Mouse (Mus musculus) liver, postnatal 0 days (tissue): ENCODE data around the gene Zfp804a.

Source experiments
- CTCF ChIP-seq: sonication (generic); IDR thresholded peaks from 2 replicates; pipeline ENCODE4 v1.5.1; 2016; ENCODE audit warnings: antibody characterized with exemption, low read depth
- EP300 ChIP-seq: IDR thresholded peaks from 2 replicates; pipeline ENCODE4 v1.6.1; 2016; ENCODE audit warnings: antibody characterized with exemption, low read depth, mild to moderate bottlenecking

DNA sequence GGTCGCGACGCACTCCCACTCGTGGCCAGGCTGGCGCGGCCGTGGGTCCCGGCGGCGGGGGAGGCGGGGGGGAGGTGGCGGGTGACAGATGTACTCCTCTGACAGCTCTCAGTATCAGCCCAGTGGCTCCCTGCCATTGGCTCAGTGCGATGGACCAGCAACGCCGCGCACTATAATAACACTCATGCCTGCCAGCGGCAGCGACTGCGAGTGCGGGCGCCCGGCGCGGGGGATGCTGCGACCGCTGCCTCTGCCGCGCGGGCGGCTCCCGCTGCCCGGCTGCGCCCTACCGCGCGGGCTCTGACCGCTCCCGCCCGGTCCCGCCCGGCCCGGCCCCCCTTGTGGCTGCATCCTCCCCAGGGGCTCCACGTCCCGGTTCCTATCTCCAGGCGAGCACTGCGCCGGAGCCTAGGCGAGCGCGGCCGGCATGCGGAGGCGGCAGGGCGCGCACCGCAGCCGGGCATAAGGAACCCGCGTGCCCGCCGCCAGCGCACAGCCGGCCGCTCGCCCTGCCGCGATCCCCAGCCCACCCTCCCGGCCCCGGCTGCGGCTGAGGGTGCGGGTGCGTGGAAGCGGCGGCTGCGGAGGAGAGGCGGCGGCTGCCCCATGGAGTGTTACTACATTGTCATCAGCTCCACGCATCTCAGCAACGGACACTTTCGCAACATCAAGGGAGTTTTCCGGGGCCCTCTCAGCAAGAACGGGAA, at the start of gene Zfp804a:
- TF ChIP-seq CTCF: no peak
- TF ChIP-seq EP300: no peak
